Mouse (Mus musculus): ENCODE results near the gene C1qtnf9. TPM values are rescaled to one million over a fixed set of nuclear protein-coding genes. Genes with fewer than 3 reads are reported as not detected.

The C1qtnf9 gene
- total RNA-seq, 2 experiments from 2014 or later = not detected

Other genes starting within 250 kb of the C1qtnf9 start
- gene Spata13, start 134.1 kb upstream of the C1qtnf9 start, total RNA-seq (2015; ENCODE audit: low replicate concordance) = 20.5 and 30.6 TPM in 2 replicates
- gene Spata13, start 134.1 kb upstream of the C1qtnf9 start, total RNA-seq (2017; ENCODE audit: low replicate concordance) = 43.1 and 49.2 TPM in 2 replicates
- gene Mipep, start 16.4 kb downstream of the C1qtnf9 start, total RNA-seq (2015; ENCODE audit: low replicate concordance) = 2.9 and 5.4 TPM in 2 replicates
- 1.9 and 4.2 TPM in 2 replicates for gene Mipep, start 16.4 kb downstream of the C1qtnf9 start, total RNA-seq (2017; ENCODE audit: low replicate concordance)